Mouse (Mus musculus) heart, embryonic 14.5 days (tissue): ENCODE results near the gene Nmrk2. TPM values are rescaled to one million over a fixed set of nuclear protein-coding genes. Genes with fewer than 3 reads are reported as not detected.

Experiments used
- ATAC-seq: fragments of 200-750 bp; cut with Nextera tagmentation; 2 replicates; pipeline ENCODE4 v1.8.0; 2017; ENCODE audit warnings: low read depth, moderate TSS enrichment; ENCODE audit not compliant: insufficient number of reproducible peaks, insufficient read depth, low FRiP score
- H3K27ac ChIP-seq, 2 experiments: fragments of 200-500 bp in 1 of 2; fragments of 300-500 bp in 1 of 2; sonication (generic) in 1 of 2; replicated peaks in 1 of 2; 2 replicates each; pipeline ENCODE4 v1.5.1; 2012 to 2014; ENCODE audit warnings: low read depth in 2 of 2, low read length in 2 of 2, control low read depth in 1 of 2, mild to moderate bottlenecking in 1 of 2, mixed read lengths in 1 of 2; ENCODE audit not compliant: control insufficient read depth in 1 of 2, insufficient read depth in 1 of 2
- H3K27me3 ChIP-seq: fragments of 300-500 bp; sonication (generic); 2 replicates; pipeline ENCODE4 v1.6.1; 2014; ENCODE audit warnings: mild to moderate bottlenecking, low read length, control low read depth; ENCODE audit not compliant: control insufficient read depth, insufficient read depth
- H3K36me3 ChIP-seq: fragments of 300-500 bp; sonication (generic); 2 replicates; pipeline ENCODE4 v1.6.1; 2014; ENCODE audit warnings: mild to moderate bottlenecking, control low read depth, low read length, mixed read lengths; ENCODE audit not compliant: control insufficient read depth, insufficient read depth
- H3K4me1 ChIP-seq, 2 experiments: fragments of 200-500 bp in 1 of 2; fragments of 300-500 bp in 1 of 2; sonication (generic) in 1 of 2; 2 replicates each; pipeline ENCODE4 v1.6.1; 2012 to 2014; ENCODE audit warnings: low read length in 2 of 2, control low read depth in 1 of 2, mixed read lengths in 1 of 2; ENCODE audit not compliant: control insufficient read depth in 2 of 2, insufficient read depth in 2 of 2
- H3K4me2 ChIP-seq: fragments of 300-500 bp; sonication (generic); 2 replicates; pipeline ENCODE4 v1.6.1; 2014; ENCODE audit warnings: mild to moderate bottlenecking, low read length
- H3K4me3 ChIP-seq, 2 experiments: fragments of 200-500 bp in 1 of 2; fragments of 300-500 bp in 1 of 2; sonication (generic) in 1 of 2; 2 replicates each; pipeline ENCODE4 v1.5.1; 2012 to 2014; ENCODE audit warnings: low read length in 2 of 2, mild to moderate bottlenecking in 2 of 2, control low read depth in 1 of 2, low read depth in 1 of 2, moderate library complexity in 1 of 2; ENCODE audit not compliant: control insufficient read depth in 1 of 2, insufficient read depth in 1 of 2
- H3K9ac ChIP-seq: fragments of 300-500 bp; sonication (generic); 2 replicates; pipeline ENCODE4 v1.6.1; 2014; ENCODE audit warnings: mild to moderate bottlenecking, low read length
- H3K9me3 ChIP-seq: fragments of 300-500 bp; sonication (generic); 2 replicates; pipeline ENCODE4 v1.6.1; 2016; ENCODE audit warnings: low read length, control low read depth; ENCODE audit not compliant: control insufficient read depth
- WGBS: fragments of 180-500 bp; shearing (Covaris S2); extraction: QIAGEN DNeasy Blood & Tissue Kit; methylation state at CpG from one replicate; pipeline ENCODE4 v1.1.7; 2014; 5-methylcytosine and 5-hydroxymethylcytosine counted together
- polyA plus RNA-seq: library from polyadenylated mRNA; unstranded; fragments of >200 nt; fragmentation: Nextera tagmentation; extraction: Ambion mirVana; gene quantifications from 2 replicates; pipeline ENCODE4 v1.2.1, GENCODE M21; 2014

Gene Nmrk2
- polyA plus RNA-seq: 7.4 and 8.3 TPM in 2 replicates

- Histone ChIP-seq H3K4me1 (peaks cover 42 to 52% of the 10 kb centered on the region in 2 experiments), H3K36me3 (0 out of 2 replicates have a peak, but pooled peaks cover 3% of the 10 kb centered on the region), H3K4me3 (peak within 1 kb of the TSS in 1 of 2 experiments; percentile 6; a peak in 1 of 4 replicates), H3K4me2 (peak within 1 kb of the TSS; percentile 50), H3K27me3 (peaks cover 6% of the 10 kb centered on the region; the same call in 1 of the 2 replicates), H3K27ac (peak within 1 kb of the TSS; percentile 88 to 91), H3K9ac (peak within 1 kb of the TSS; percentile 69), H3K9me3 (no peaks in the 10 kb centered on the region)
- WGBS: 33% methylated on average over 13 of the region's 13 CpGs
- peak; percentile 22 for ATAC-seq
Observed at GRCm38 (mm10) chr10:81201807-81202758, at the start of gene Nmrk2. Gene Nmrk2, minus strand, starts transcription at chr10:81202051.

DNA sequence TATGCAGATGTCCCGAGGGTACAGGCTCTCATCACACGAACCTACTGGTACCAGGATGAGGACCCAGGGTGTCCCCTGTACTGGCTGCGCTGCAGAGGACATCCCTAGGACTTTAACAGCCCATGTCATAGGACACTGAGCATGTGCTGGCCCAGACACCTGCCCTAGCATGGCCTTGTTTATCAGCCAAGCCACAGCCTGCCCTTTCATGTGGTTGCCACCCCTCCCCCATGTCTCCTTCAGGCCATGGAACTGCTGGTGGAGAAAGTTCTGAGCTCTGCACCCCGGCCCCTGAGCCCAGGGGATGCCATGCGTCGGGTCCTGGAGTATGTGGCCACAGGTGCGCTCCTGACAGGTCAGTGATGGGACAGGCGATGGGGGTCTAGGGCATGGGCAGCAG lies 47.6 kb upstream of the Nmrk2 start:
- Histone ChIP-seq H3K27me3 (peaks cover 37% of the 10 kb centered on the region), H3K4me1 (0 out of 4 replicates have a peak, but pooled peaks cover 0 to 3% of the 10 kb centered on the region in 2 experiments), H3K4me3 (no peak overlapping the region), H3K27ac (no peak overlapping the region), H3K36me3 (no peaks in the 10 kb centered on the region), H3K9ac (no peak overlapping the region), H3K4me2 (no peak overlapping the region), H3K9me3 (no peaks in the 10 kb centered on the region)
- ATAC-seq: no peak
- WGBS: 85% methylated on average over 8 of the region's 8 CpGs

DNA sequence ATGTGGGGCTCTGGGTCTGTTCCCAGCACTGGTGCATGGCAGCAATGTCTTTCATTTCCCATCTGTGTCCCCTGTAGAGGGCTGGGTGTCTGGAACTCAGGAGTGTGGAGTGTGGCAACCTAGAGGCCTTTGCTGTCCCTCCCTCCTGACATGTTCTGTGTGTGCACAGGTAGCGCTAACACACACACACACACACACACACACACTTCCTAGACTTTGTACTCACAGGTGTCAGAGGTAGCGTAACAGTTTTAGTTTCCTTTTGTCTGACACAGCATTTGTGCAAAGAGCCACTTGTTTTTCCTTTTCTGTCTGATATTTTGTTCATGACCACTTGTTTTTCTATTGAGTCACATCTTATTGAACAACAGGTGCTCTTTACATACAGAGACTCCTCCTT lies 46.0 kb upstream of the Nmrk2 start:
- H3K27ac ChIP-seq: no peak overlapping the region
- ATAC-seq: no peak
- H3K36me3 ChIP-seq: no peaks in the 10 kb centered on the region
- no peak overlapping the region for H3K4me3 ChIP-seq
- H3K9ac ChIP-seq: no peak overlapping the region
- no peaks in the 10 kb centered on the region for H3K9me3 ChIP-seq
- H3K4me2 ChIP-seq: no peak overlapping the region
- H3K27me3 ChIP-seq: peaks cover 31% of the 10 kb centered on the region
- WGBS: 92% methylated on average over 2 of the region's 2 CpGs
- no peaks in the 10 kb centered on the region for H3K4me1 ChIP-seq

DNA sequence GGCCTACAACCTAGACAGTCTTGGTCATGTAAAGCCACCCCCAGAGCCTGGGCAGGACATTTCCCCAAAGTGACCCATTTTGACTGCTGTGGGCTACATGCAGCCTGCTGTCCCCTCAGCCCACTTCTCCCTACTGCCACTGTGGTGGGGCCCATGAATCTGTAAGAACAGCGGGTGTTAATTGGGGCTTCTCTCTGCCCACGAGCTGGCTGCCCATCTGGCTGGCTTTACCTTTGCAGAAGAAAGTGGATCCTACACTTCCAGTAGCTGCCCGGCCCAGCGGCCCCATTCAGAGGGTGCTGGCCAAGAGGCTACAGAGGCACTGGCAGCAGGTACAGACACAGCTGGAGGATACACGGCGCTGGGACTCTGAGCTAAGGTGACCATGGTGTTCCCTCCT lies 43.3 kb upstream of the Nmrk2 start:
- WGBS: 84% methylated on average over 6 of the region's 6 CpGs
- H3K4me2 ChIP-seq: no peak overlapping the region
- no peaks in the 10 kb centered on the region for H3K9me3 ChIP-seq
- no peak overlapping the region for H3K4me3 ChIP-seq
- no peak overlapping the region for H3K9ac ChIP-seq
- no peaks in the 10 kb centered on the region for H3K36me3 ChIP-seq
- no peak overlapping the region for H3K27ac ChIP-seq
- no peak for ATAC-seq
- peaks cover 0 to 1% of the 10 kb centered on the region in 2 experiments; a peak in 1 of 4 replicates for H3K4me1 ChIP-seq
- peaks cover 27% of the 10 kb centered on the region for H3K27me3 ChIP-seq

GRCm38 (mm10) chr10:81244595-81244994 lies 42.7 kb upstream of the Nmrk2 start:
- WGBS: 9% methylated on average over 17 of the region's 17 CpGs
- Histone ChIP-seq H3K36me3 (no peaks in the 10 kb centered on the region), H3K4me2 (no peak overlapping the region), H3K27me3 (peaks cover 33% of the 10 kb centered on the region), H3K9me3 (no peaks in the 10 kb centered on the region), H3K27ac (no peak overlapping the region), H3K4me1 (peaks cover 0 to 5% of the 10 kb centered on the region in 2 experiments; a peak in 2 of 4 replicates), H3K4me3 (no peak overlapping the region), H3K9ac (no peak overlapping the region; the same call in 1 of the 2 replicates)
- no peak for ATAC-seq

GRCm38 (mm10) chr10:81244146-81244545 lies 42.3 kb upstream of the Nmrk2 start:
- no peak overlapping the region for H3K4me2 ChIP-seq
- no peaks in the 10 kb centered on the region for H3K9me3 ChIP-seq
- ATAC-seq: no peak
- 85% methylated on average over 4 of the region's 4 CpGs for WGBS
- H3K27ac ChIP-seq: no peak overlapping the region
- peaks cover 0 to 5% of the 10 kb centered on the region in 2 experiments; a peak in 2 of 4 replicates for H3K4me1 ChIP-seq
- H3K36me3 ChIP-seq: no peaks in the 10 kb centered on the region
- H3K27me3 ChIP-seq: peaks cover 37% of the 10 kb centered on the region
- no peak overlapping the region for H3K4me3 ChIP-seq
- no peak overlapping the region; the same call in 1 of the 2 replicates for H3K9ac ChIP-seq

DNA sequence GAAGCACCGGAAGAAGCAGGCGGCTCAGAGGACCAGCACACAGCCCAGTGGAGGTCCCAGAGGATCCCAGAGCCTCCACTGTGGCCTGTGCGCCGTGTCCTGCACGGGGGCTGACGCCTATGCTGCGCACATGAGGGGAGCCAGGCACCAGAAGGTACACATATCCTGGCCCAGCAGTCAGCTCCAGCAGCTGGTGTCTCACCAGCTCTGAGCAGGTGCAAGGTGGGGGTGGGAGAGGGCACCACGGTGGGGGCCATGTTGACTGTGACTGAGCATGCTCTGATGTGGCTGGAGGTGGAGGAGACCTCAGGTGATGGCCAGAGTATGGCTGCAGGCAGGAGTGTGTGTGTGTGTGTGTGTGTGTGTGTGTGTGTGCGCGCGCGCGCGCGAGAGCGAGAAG lies 40.2 kb upstream of the Nmrk2 start:
- no peak for ATAC-seq
- no peak overlapping the region for H3K27ac ChIP-seq
- peaks cover 42% of the 10 kb centered on the region for H3K27me3 ChIP-seq
- H3K4me2 ChIP-seq: no peak overlapping the region
- no peak overlapping the region for H3K9ac ChIP-seq
- H3K4me1 ChIP-seq: peaks cover 0 to 5% of the 10 kb centered on the region in 2 experiments; a peak in 2 of 4 replicates
- WGBS: 88% methylated on average over 16 of the region's 16 CpGs
- H3K4me3 ChIP-seq: no peak overlapping the region
- H3K9me3 ChIP-seq: no peaks in the 10 kb centered on the region
- H3K36me3 ChIP-seq: no peaks in the 10 kb centered on the region
